Mouse (Mus musculus): ENCODE measurements around the gene Foxd2. TPM values are rescaled to one million over a fixed set of nuclear protein-coding genes. Genes with fewer than 3 reads are reported as not detected.
A peak's percentile ranks its signal among the peaks of the same experiment; 100 is the strongest.

Foxd2 gene
- polyA plus RNA-seq, 1 experiment from 2014 or later: 0.21 TPM

DNA sequence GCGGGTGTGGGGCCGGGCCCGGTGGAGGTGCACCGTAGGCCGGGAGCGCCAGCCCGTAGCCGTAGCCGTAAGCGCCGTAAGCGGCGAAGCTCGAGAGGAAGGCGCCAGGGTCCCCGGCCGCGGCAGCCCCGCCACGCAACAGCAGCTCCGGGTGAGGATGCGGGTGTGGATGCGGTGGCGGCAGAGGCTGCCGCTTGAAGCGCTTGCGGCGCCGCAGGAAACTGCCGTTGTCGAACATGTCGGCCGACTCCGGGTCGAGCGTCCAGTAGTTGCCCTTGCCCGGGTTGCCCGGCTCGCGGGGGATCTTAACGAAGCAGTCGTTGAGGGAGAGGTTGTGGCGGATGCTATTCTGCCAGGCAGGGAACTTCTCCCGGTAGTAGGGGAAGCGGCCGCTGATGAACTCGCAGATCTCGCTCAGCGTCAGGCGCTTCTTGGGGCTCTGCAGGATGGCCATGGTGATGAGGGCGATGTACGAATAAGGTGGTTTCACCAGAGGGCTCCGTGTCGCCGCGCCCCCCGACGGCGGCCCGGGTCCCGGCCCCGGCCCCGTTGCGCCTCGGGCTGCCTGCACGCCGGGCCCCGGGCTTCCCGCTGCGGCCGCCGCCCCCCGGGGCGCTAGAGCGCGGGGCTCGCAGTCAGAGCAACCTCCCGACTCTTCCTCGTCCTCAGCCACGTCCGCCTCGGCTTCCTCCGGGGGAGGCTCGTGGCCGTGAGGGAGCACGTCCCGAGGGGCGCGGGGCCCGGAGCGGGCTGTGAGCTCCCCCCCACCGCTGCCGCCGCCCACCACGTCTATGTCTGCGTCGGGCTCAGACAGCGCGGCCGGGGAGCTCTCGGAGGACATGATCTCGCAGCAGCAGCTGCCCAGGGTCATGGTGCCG, 483 bp downstream of the Foxd2 start:
- Histone ChIP-seq H3K36me3 (no peaks in the 10 kb centered on the region), H3K4me2 (peak overlapping the region; percentile 59), H3K27ac (no peak overlapping the region), H3K27me3 (peaks cover 99% of the 10 kb centered on the region), H3K4me3 (peak overlapping the region; percentile 41), H3K9ac (peak overlapping the region; percentile 55), H3K4me1 (replicated peaks) (peaks cover 25% of the 10 kb centered on the region), H3K9me3 (no peaks in the 10 kb centered on the region)
- ATAC-seq (ENCODE audit: low FRiP score): peak; percentile 17; the same call in 1 of the 2 replicates
- 1% methylated on average over 99 of the region's 103 CpGs for WGBS

DNA sequence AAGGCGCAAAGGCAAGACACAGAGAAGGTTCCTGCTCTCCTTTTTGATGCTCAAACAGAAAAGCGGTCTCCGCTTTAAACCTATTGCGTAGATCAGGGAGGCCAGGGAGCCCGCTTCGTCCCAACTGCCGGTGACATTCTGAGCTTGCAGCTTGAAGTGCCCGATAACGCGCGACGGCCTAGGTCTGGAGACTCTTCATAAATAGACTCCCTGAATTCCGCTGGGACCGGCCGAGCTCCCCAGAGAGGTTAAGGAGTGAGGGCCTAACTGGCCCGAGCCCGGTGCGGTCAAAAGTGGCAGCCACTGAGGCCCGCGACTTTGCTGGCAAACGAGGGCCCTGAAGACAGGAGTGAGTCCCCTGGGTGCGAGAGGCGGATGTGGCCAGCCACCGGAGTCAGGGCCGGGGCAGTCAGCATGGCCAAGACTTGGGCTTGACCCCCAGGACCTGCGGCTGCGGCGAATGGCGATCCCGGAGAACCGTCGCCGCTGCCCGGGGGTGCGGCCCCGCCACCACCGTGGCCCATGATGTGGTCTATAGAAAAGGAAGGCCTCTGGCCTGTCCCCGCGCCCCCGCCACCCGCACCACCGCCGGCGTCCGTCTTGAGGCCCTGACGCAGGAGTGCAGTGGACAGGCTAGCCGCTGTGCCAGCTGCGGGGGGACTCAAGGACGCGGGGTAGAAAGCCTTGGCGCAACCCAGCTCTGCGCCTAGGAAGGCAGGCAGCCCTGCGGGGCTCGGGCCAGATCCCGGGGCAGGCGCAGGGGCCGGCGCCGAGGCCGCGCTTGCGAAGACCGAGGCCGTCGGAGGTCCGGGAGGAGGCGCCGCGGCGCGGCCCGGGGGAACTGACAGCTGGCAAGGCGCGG, 1.4 kb downstream of the Foxd2 start:
- H3K4me2 ChIP-seq: peak overlapping the region; percentile 59
- no peak overlapping the region for H3K27ac ChIP-seq

DNA sequence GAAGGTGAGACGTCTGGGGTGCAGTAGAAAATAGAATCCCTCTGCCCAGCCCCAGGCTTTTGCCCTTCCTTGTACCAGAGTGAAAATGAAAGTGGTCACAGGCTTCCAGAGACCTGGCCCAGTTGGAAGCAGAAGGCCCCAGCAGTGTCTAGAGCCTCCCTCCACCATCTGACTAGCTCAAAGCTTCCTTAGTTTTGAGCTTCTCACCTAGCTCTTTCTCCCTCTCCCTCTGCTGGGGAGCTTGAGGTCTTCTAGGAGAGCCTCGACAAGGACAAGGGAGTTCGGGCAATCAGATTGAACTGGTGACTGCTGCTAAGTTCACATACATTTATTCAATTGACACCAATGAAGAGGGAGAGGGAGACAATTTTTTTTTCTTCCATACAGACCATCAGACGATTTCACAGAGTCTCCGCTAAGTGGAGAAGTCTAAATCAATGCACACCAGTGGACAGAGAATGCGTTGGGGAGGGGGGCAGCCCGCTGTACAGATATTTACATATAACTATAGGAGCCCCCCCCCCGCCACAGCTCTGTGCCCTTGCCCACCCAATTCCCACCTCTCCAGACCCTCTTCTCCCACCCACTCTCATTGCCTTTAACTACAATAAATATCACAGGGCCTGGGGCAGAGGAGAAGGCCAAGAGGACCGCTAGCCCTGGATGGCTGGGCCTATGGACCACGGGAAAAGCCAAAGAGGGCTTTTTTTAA, 2.5 kb downstream of the Foxd2 start:
- Histone ChIP-seq H3K27me3 (peaks cover 100% of the 10 kb centered on the region), H3K36me3 (no peaks in the 10 kb centered on the region), H3K9ac (no peak overlapping the region), H3K9me3 (no peaks in the 10 kb centered on the region), H3K4me1 (replicated peaks) (peaks cover 26% of the 10 kb centered on the region), H3K4me2 (0 out of 2 replicates have a peak overlapping the region, but pooled peaks have one; percentile 2), H3K4me3 (no peak overlapping the region), H3K27ac (no peak overlapping the region)
- WGBS: 8% methylated on average over 10 of the region's 10 CpGs
- no peak for ATAC-seq (ENCODE audit: low FRiP score)

More for the DNA sequence above, 1.4 kb downstream of the Foxd2 start:
- Histone ChIP-seq H3K4me1 (replicated peaks) (peaks cover 23% of the 10 kb centered on the region), H3K9me3 (no peaks in the 10 kb centered on the region), H3K36me3 (no peaks in the 10 kb centered on the region), H3K4me3 (peak overlapping the region; percentile 41), H3K27me3 (peaks cover 99% of the 10 kb centered on the region), H3K9ac (peak overlapping the region; percentile 19; the same call in 1 of the 2 replicates)
- 2% methylated on average over 71 of the region's 74 CpGs for WGBS
- ATAC-seq (ENCODE audit: low FRiP score): 0 out of 2 replicates have a peak, but pooled peaks have one; percentile 0

- no peak overlapping the region for H3K27ac ChIP-seq
- no peak overlapping the region for H3K9ac ChIP-seq
- WGBS: 47% methylated on average over 3 of the region's 3 CpGs
- H3K9me3 ChIP-seq: no peaks in the 10 kb centered on the region
- no peaks in the 10 kb centered on the region for H3K36me3 ChIP-seq
- no peak overlapping the region for H3K4me3 ChIP-seq
- H3K4me2 ChIP-seq: no peak overlapping the region
- no peak for ATAC-seq (ENCODE audit: low FRiP score)
- peaks cover 26% of the 10 kb centered on the region for H3K4me1 ChIP-seq (replicated peaks)
- H3K27me3 ChIP-seq: peaks cover 100% of the 10 kb centered on the region
These were observed 3.2 kb downstream of the Foxd2 start for GRCm38 (mm10) chr4:114905501-114905900.

GRCm38 (mm10) chr4:114903422-114903782, 5.3 kb downstream of the Foxd2 start:
- no peak overlapping the region for H3K27ac ChIP-seq
- no peak overlapping the region for H3K4me2 ChIP-seq
- H3K4me3 ChIP-seq: no peak overlapping the region
- H3K36me3 ChIP-seq: no peaks in the 10 kb centered on the region
- no peak overlapping the region for H3K9ac ChIP-seq
- no peak for ATAC-seq (ENCODE audit: low FRiP score)
- H3K9me3 ChIP-seq: no peaks in the 10 kb centered on the region
- peaks cover 17% of the 10 kb centered on the region for H3K4me1 ChIP-seq (replicated peaks)
- peaks cover 100% of the 10 kb centered on the region for H3K27me3 ChIP-seq
- 0% methylated on average over 11 of the region's 11 CpGs for WGBS

- no peak overlapping the region for H3K9ac ChIP-seq
- H3K36me3 ChIP-seq: no peaks in the 10 kb centered on the region
- H3K4me3 ChIP-seq: peak overlapping the region; percentile 5; the same call in 1 of the 2 replicates
- no peaks in the 10 kb centered on the region for H3K9me3 ChIP-seq
- H3K4me1 ChIP-seq (replicated peaks): peaks cover 11% of the 10 kb centered on the region
- 0% methylated on average over 39 of the region's 39 CpGs for WGBS
- H3K4me2 ChIP-seq: no peak overlapping the region
- H3K27me3 ChIP-seq: peaks cover 100% of the 10 kb centered on the region
- H3K27ac ChIP-seq: no peak overlapping the region
- no peak for ATAC-seq (ENCODE audit: low FRiP score)
These were observed 5.8 kb downstream of the Foxd2 start for GRCm38 (mm10) chr4:114902641-114903421.

DNA sequence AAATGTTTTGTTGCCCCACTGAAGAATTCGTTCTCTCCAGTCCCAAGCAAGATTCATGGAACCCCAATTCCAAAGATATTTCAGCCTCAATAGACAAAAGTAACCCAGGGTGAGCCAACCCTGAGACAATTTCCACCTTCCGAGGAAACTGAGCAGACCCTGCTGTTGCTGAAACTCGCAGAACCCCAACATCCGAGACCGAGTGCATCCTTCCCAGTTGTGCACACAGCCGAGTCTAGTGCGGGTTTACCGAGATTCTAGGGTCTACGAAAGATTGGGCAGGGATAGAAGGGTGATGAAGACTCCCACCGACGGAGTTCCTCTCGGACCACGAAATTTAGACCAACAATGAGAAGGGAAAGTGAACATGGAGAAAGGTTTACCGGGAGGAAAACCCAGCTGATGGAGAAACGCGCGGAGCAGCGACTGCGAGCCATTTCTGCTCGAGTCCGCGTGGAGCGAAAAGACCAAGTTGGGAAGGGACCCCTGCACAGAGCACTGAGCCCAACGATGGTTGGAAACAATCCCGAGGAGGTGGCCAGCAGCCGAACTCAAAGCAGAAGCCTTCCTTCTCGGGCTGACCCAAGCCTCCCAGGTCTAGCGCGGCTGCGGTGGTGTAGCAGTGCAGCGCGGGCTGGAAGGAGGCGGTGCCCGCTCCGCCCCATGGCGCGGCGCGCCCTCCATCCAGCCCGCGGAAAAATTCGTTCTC, 6.9 kb downstream of the Foxd2 start:
- H3K9ac ChIP-seq: no peak overlapping the region
- H3K4me3 ChIP-seq: 0 out of 2 replicates have a peak overlapping the region, but pooled peaks have one; percentile 12
- no peak overlapping the region for H3K4me2 ChIP-seq
- H3K27me3 ChIP-seq: peaks cover 100% of the 10 kb centered on the region
- H3K36me3 ChIP-seq: no peaks in the 10 kb centered on the region
- no peak overlapping the region for H3K27ac ChIP-seq
- H3K4me1 ChIP-seq (replicated peaks): 0 out of 2 replicates have a peak, but pooled peaks cover 3% of the 10 kb centered on the region
- under 1% methylated on average over 42 of the region's 42 CpGs for WGBS
- ATAC-seq (ENCODE audit: low FRiP score): no peak
- no peaks in the 10 kb centered on the region for H3K9me3 ChIP-seq

- no peak overlapping the region for H3K27ac ChIP-seq
- no peak overlapping the region for H3K4me2 ChIP-seq
- H3K4me1 ChIP-seq (replicated peaks): 0 out of 2 replicates have a peak, but pooled peaks cover 3% of the 10 kb centered on the region
- H3K4me3 ChIP-seq: no peak overlapping the region
- WGBS: 2% methylated on average over 33 of the region's 33 CpGs
- H3K9ac ChIP-seq: no peak overlapping the region
- peaks cover 100% of the 10 kb centered on the region for H3K27me3 ChIP-seq
- no peak for ATAC-seq (ENCODE audit: low FRiP score)
- no peaks in the 10 kb centered on the region for H3K9me3 ChIP-seq
- no peaks in the 10 kb centered on the region for H3K36me3 ChIP-seq
These were observed 7.6 kb downstream of the Foxd2 start for GRCm38 (mm10) chr4:114900866-114901642.

DNA sequence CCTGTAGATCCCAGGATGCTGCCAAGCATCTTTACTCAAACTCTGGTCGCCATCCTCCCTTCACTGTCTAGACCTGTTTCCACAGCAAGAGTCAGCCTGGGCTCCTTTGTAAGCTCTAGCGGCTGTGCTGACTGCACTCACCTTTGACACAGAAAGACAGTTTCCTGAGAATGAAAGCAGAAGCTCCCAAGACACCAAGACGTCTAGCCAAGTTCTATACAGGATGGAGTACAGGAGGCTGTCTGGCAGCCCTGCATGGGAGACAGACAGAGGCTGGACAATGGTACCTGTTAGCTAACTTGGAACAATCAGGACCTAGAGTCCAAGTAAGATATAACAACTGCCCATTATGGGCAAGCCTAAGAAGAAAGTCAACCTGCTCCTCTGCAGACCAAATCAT, 8.8 kb downstream of the Foxd2 start:
- no peak overlapping the region for H3K27ac ChIP-seq
- WGBS: 4% methylated on average over 3 of the region's 3 CpGs
- no peak overlapping the region for H3K9ac ChIP-seq
- 0 out of 2 replicates have a peak, but pooled peaks cover 3% of the 10 kb centered on the region for H3K4me1 ChIP-seq (replicated peaks)
- H3K36me3 ChIP-seq: no peaks in the 10 kb centered on the region
- H3K9me3 ChIP-seq: no peaks in the 10 kb centered on the region
- H3K4me2 ChIP-seq: no peak overlapping the region
- H3K4me3 ChIP-seq: no peak overlapping the region
- ATAC-seq (ENCODE audit: low FRiP score): no peak
- H3K27me3 ChIP-seq: peaks cover 98% of the 10 kb centered on the region

- ATAC-seq (ENCODE audit: low FRiP score): no peak
- peaks cover 83% of the 10 kb centered on the region for H3K27me3 ChIP-seq
These were observed 10.8 kb downstream of the Foxd2 start for GRCm38 (mm10) chr4:114897853-114898252.

More at GRCm38 (mm10) chr4:114897853-114898252, 10.8 kb downstream of the Foxd2 start:
- no peaks in the 10 kb centered on the region for H3K36me3 ChIP-seq
- no peak overlapping the region for H3K27ac ChIP-seq
- H3K9ac ChIP-seq: no peak overlapping the region
- 22% methylated on average over 4 of the region's 4 CpGs for WGBS
- 0 out of 2 replicates have a peak, but pooled peaks cover 3% of the 10 kb centered on the region for H3K4me1 ChIP-seq (replicated peaks)
- H3K4me3 ChIP-seq: no peak overlapping the region
- no peak overlapping the region for H3K4me2 ChIP-seq
- no peaks in the 10 kb centered on the region for H3K9me3 ChIP-seq

All from hindbrain, embryonic 13.5 days (tissue).